Mouse (Mus musculus) spleen, adult 18-20 months (tissue): Measurements from ENCODE around the gene Adgrl2.

ENCODE experiments used
- DNase-seq, 2 experiments: peaks; one replicate each; pipeline ENCODE4 v3.0.0; 2022; ENCODE audit warnings: mixed read lengths in 2 of 2

Gene Adgrl2

DNA sequence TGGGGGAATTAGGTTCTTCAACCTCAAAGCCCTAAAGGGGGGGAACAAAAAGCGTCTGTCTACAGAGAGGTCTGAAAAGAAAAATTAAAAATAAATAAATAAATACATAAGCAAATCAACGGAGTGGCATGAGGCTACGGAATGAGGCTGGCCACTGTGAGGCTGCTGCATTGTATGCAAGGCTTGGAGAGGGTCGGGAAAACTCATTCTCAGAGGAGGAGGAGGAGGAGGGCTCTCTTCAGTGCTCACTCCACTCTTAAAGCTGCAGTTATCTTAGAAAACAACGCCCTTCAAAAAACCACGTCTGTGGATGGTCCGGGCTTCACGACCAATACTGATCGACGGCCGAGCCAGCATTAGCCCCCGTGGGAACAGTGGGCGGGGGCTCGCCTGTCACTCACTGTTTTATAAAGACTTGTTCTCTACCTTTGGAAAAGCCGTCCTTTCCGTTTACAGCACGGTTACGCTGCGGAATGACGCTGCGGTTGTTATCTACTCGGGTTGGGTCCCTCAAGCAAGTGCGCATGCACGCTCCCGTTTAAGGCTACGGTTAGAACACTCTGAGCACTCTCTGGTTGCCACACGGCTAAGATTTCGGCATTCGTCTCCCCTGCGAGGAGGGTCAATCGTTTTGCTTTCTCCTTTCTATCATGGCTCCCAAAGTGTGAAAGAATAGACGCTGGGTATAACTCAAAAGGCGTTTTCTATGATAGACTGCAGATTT is 170.9 kb downstream of the Adgrl2 start:
- no peak for DNase-seq

DNA sequence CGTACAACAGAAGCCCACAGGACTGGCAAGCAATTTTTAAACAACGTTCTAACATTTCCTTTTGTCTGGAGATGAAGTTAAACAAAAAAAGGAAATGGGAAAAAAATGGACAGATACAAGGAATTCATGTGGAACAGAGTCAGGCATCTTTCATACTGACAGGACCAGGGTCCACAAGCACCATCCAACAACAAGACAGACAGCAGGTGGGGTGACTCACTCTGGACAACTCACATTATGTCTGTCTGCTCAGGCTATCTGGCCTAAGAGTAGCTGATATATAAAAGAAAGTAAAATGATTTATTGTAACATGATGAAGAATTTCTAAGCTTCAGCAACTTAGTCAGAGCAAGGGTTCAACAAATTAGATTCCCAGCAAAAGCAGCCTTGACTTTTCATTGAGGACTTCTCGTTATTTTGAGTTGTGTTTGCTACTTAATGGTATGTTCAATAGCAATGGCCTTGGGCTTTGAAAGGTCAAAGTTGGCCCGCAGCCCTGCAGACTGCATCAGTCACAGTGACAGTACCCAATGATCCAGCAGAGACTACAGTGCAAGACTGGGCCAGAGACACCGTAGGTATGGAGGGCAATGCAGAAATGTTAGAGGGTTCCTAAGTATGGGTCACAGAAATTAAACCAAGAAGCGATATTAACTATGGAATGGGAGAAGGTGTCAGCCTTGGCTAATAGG is 171.8 kb downstream of the Adgrl2 start:
- DNase-seq, result no peak

GRCm38 (mm10) chr3:148817491-148817890 is 172.9 kb downstream of the Adgrl2 start:
- no peak for DNase-seq

DNA sequence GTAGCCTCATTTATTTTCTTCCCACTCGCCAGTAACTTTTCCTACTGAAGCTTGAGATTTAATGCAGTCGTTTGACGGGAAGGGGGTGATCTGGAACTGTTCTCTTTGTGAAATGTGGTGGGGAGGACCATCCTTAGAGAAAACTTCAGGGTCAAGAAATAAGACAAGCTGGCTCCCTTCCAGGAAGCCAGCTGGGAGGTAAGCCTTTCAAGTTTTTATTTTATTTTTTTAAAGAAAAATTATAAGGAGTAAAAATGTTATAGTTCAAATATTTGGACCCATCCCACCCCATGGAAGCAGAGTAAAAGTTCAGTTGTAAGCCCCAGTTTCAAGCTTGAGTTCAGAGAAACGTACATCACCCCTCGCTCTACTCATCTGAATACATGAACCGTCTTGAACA is 177.2 kb downstream of the Adgrl2 start:
- DNase-seq, result no peak

DNA sequence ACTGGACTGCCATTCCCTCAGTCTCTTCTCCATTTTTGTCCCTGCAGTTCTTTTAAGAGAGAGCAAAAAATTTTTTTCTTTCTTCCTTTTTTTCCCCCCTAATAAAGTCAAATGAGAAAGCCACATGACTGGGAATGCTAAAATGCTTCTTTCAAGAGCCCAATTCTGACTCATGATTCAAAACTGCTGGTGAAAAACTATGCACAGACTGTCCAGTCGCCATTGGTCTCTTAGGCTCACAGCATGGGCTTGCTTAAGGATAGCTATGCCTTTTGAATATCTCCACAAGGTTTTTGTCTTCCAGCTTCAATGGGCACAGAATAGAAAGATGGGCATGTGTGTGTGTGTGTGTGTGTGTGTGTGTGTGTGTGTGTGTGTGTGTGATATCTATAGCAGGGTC is 178.3 kb downstream of the Adgrl2 start:
- no peak for DNase-seq

DNA sequence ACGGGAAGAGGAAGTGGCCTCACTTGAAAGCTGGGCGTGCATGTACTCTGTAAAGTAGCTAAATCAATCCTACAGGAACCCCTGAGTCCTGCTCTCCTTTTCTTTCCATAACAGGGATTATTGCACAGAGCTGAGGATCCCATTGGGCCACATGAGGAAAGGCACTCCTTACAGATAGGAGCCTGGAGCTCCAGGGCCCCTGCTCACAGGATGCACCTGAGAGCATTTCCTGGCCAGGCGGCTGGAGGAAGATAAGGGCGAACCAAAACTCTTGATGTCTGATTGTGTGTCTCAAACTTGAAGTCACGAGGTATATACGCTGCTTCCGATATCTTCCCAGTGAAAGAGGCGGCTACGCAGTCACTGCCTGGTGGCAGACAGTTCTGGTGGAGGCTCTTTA is 183.4 kb downstream of the Adgrl2 start:
- no peak for DNase-seq

GRCm38 (mm10) chr3:148793286-148793913 is 197.0 kb downstream of the Adgrl2 start:
- no peak for DNase-seq

GRCm38 (mm10) chr3:148770310-148770709 is 220.0 kb downstream of the Adgrl2 start:
- DNase-seq, result no peak
